Mouse (Mus musculus): Measurements from ENCODE around the gene Zfp771.
A peak's percentile ranks its signal among the peaks of the same experiment; 100 is the strongest.

Gene Zfp771

DNA sequence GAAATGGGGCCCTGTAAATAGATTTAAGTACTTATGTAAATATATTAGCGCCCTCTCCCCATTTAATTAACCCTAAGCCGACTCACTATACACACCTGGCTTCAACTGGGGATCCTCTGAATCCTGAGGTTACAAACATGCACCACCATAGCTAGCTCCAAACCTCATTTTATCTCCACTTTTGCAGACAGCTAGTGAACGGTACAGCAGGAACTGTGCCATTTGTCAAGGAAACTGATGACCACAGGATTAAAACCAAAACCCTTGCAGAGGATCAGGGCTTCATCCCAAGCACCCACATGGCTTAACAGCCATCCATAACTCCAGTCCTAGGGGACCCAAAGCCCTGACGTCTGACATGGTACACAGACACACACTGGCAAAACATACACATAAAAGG, 10.9 kb downstream of the Zfp771 start:
- DNase-seq = no peak

DNA sequence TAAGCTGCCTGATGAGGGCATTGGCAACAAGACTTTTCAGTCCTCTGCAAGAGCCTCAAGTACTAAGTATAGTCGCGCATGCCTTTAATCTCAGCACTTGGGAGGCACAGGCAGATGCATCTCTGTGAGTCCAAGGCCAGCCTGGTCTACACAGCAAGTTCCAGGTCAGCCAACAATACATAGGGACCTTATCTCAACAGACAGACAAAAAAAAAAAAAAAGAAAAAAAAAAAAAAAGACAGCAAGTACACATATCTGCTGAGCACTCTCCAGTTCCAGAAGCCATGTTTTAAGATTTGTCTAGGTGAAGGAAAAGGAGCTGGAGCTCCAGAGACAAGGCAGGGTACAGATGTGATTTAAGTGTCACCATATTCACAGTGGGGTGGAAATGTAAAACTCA, 11.9 kb downstream of the Zfp771 start:
- no peak for DNase-seq

DNA sequence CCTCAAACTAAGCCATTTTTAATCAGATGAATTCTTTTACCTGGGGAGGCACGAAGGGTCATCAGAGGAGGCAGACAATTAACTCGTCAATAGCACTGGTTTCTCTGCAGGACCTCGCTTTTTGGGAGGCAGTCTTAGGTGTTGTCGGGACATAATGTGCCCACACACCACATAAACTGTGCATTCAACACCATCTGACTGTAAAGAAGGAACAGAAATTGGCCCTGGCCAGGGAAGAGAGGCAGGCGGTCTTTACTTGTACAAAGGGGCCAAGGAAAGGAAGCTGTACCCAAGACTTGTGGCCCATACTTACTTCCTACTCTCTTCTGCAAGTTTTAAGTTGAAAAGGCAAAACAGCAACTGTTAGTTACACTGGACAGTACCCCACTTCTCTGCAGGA, 12.4 kb downstream of the Zfp771 start:
- DNase-seq = no peak

DNA sequence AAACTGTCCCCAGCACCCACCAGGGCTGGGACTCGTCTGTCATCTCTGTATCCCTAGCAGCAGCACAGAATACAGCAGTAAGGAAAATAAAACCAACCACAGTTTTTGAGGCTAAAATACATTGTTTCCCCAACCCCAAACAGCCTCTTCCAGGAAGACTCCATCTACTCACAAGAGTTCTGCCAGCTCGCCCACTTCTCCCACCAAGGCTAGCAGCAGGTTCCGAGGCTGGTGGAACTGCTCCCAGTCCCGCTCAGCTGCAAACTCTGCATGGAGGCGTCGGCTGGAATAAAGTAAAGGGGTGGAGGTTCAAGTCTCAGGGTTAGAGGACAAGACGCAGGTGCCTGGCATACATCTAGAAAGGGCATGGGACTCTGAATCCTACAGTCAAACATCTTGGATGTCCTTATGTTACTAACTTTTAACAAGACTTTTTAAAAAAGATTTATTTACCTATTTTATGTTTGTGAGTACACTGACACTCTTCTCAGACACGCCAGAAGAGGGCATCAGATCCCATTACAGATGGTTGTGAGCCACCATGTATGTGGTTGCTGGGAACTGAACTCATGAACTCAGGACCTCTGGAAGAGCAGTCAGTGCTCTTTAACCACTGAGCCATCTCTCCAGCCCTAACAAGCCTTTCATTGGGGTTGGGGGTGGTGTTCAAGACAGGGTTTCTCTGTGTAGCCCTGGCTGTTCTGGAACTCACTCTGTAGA, 15.3 kb downstream of the Zfp771 start:
- no peak for DNase-seq

DNA sequence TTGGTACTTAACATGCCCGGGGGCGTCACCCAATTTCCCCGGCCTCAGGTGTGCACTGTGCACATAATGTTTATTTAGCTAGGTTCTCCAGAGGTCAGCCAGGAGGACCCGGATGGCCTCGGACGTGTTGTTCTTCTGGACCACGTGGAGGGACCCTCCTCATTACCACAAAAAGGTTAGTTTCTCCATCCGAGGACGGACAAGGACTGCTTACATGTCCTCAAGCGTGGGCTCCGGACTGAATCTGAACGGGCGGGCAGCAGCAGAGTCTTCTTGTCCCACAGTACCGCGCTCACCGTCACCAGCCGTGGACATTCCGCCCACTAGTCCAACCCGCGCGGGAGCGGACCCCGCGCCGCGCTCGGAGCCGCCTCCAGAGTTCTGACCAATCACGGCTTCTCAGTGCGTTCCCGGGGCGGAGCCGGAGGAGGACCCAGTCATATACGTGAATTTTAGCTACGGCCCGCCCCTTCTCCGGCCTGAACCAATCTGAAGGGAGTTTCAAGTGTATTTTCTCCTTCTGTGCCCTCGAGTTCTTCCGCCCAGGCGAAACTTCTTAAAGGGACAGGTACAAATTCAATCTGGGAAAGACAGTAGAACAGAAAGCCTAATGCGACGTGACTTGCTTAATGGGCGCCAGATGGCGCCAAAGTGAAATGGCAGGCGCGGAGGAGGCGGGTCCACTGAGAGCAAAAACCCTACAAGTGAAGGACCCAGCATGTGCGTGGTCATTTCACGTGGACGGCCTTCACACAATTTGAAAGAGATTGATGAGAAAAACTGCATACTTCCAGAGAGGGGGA, 16.4 kb downstream of the Zfp771 start, which contains the start of gene Dctpp1:
TSS of gene Dctpp1 (minus strand) at position 401 of the 803 bp plus-strand sequence.
- DNase-seq = peak; percentile 99

DNA sequence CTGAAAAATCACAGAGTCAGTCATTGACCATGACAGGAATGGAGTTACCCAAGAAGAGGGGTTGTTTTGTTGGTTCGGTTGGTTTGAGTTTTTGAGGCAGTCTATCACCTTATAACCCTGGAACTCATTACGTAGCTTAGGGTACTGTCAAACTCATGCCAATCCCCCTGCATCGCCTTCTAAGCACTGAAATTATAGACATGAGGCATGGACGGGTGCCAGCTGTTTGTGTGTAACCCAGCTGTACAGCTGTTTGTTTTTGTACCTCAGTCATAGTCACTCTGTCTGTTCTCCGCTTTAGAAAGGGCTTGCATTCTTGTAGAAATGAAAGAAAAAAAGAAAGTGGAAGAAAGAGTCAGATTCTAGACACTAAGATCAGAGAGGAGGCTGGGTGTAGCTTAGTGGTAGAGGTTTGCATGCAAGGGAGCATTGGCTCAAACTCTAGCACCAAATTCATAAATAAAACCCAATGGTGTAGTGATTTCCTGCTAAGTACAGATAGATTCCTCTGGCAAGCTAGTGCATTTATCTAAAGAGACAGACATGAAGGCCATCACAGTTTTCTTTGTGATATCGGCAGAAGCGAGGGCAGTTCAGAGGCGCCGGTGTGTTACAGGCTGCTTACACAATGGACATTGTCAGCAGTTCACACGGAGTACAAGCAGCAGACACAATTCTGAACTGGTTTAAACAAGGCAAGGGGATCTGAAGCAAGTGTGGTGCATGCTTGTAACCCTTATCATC, 18.3 kb downstream of the Zfp771 start:
- no peak for DNase-seq

DNA sequence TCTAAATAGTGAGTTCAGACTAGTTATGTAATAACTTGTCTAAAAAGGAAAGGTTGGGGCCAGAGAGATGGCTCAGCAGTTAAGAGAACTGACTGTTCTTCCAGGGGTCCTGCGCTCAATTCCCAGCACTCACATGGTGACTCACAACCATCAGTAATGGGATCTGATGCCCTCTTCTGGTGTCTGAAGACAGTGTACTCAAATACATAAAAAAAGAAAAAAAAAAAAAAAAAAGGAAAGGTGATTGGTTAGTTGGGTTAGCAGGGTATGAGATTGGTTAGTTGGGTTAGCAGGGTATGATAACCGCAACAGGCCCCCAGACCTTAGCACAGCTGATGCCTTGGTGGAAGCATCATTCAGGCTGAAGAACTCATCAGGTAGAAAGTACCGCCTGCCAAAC, 19.5 kb downstream of the Zfp771 start:
- DNase-seq = no peak

DNA sequence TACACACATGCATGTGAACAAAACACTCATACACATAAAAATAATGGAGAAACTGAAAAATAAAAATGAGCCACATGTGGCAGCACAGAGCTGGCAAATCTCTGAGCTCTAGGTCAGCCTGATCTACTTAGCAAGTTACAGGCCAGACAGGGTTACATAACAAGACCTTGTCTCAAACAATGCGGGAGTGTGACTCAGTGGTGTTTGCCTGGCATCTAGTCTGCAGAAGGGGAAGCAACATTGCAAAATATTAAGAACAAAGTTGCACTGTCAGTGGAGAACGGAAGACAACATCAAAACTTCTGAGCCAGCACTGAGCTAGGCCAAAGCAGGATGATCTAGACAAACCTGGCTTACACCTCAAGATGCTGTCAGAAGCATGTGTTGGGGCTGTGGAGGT, 26.2 kb downstream of the Zfp771 start:
- DNase-seq = no peak

DNA sequence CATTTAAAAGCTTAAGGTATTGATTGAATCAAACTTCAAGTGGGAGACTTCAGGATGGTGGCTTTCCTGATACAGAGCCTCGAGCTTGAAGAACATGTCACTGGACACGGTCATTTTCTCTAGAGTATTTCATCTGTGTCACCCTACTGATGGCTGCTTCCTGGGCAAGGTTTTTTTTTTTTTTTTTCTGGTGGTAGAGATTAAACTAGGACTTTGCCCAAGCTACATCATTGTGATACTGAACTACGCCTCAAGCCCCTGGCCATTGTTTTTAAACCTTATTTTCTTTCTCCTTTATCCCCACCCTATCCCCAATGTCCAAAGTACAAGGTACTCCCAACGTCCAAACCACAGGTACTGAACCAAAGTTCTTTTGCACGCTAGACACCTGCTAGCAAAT, 26.6 kb downstream of the Zfp771 start:
- DNase-seq = no peak

DNA sequence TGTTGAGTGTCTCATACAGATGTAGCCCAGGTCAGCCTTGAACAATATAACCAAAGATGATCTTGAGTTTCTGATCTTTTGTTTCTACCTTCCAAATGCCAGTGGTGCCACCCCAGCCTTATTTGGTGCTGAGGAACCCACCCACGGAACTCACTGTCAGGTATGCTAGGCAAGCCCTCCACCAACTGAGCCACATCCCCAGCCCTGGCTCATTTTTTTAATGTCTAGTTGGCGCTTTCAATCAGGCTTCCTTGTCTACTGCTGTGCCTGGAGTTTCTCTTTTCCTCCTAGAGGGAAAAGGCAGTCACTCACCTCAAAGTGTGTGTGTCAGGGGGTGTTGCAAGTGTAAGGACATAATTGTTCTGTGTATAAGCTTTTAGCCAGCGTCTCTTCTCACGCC, 27.0 kb downstream of the Zfp771 start:
- no peak for DNase-seq

DNA sequence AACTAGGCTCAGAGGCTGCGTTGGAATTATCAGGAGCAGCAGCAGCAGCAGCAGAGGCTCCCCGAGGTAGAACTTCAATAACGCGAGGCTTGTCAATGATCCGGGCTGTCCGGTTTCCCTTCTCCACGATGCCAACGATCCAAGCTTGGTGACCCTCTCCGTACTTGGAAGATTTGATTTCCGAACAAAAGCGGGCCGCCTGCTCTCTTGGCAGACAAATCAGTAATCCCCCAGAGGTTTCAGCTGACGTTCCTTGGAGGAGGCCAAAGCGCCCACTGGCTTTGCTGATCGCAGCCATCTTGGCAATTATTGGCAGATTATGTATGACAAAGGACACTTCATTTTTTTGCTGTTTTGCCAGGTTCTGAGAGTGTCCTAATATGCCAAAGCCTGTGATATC, 28.5 kb downstream of the Zfp771 start:
- no peak for DNase-seq

DNA sequence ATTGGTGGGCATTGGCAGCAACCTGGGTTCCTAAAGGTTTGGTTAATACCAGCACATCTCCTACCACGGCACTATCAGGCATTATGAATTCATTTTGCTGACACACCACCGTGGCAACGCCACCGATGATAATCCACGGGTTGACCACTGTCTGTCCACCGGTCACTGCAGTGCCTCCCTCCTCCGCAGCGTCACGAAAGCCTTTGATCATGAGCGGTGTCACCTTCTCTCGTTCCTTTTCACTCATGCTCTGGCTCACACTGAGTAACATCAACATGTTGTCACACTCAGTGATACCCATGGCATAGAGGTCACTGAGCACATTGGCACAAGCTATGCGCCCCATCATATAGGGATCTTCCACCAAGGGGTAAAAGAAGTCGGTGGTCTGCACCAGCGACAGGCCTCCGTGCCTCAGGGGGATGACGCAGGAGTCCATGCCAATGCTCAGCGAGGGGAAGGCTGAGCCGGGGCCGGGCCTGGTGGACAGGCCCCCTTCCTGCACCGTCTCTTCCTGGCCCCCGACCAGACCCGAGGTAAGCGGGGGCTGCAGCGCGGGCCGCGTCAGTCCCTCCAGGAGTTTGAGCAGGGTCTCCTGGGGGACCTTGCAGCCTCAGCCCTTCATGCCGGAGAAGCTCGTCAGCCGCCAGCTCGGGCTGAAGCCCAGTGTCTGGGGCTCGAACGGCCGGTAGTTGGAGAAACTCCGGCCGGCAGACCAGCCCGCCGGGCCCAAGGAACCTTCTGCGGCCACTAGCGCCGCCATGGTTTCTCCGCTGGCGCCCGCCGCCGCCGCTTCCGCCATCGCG, 29.2 kb downstream of the Zfp771 start:
- no peak for DNase-seq

DNA sequence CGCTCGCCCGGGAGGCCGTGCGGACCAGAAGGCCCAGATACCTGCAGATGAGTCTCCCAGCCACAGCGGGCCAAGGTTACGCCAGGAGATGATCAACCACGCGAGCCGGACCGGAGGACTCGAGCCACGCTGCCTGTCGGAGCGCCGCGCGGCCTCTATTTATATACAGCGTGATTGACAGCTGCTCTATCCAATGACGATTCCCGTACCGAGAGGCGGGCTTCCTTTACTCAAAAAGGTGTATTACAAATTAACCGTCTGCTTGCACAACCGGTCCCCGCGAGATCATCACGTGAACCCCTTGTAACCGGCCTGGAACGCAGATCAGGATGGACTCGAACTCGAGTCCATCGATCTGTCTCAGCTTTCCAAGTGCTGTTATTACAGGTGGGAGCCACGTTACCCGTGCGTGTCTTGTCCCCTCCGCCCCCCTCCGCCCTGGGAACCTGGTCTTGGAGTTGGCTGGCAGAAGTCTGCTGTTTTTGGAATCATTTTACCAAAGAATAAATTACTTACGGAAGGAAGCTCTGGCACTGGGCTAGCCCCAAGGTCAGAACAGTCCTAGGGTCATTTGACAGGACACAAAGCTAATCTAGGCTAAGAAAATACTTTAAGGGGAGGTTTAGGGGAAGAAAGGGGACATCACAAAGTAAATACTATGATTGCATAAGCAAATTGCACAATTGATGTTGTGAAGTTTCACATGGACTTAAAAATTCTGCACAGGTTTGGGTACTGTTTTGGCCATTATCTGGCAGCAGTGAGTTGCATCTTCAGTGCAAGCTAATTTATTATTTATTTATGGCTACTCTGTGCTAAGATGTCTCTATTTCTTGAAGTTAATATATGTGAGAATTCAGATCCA, 30.1 kb downstream of the Zfp771 start, which contains the start of gene Sephs2:
TSS of gene Sephs2 (minus strand) at position 131 of the 865 bp plus-strand sequence.
- peak; percentile 96 to 97 for DNase-seq

DNA sequence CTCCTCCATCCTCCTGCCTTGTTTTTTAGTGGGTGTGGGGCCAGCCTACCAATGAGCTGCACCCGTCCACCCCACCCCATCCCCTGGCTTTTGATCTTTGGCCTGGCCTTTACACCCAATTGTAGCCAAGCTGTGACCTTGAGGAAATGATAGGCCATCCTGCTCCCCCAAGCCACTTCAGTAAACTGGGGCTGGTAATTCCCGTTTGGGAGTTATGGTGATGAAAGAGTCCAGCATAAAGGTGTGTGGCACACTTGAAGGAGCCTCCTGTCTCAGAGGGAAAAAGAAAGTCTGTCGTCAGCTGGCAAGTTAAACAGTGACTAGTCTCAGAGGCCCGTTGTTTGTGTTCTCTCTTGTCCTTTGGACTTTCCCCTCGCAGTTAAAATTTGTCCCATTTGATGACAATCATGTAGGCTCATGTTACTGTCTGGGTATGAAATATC, 32.5 kb downstream of the Zfp771 start:
- DNase-seq = peak in 1 of 2 experiments; percentile 59

DNA sequence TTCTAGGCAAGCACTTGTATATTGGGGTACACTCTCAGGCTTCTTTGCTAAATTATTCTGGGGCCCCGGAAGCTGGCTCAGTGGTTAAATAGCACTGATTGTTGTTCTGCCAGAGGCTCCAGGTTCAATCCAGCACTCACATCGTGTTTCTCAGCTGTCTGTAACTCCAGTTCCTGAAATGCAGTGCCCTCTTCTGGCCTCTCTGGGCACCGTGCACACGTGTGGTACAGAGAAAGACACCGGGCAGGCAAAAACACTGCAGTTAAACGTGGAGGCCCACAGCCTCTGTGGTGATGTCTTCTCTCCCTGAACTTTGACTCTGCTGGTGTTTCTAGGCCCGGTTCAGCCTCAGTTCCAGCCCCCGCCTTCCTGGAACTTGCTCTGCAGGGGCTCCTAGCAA, 34.2 kb downstream of the Zfp771 start:
- peak; percentile 50 to 55 for DNase-seq

DNA sequence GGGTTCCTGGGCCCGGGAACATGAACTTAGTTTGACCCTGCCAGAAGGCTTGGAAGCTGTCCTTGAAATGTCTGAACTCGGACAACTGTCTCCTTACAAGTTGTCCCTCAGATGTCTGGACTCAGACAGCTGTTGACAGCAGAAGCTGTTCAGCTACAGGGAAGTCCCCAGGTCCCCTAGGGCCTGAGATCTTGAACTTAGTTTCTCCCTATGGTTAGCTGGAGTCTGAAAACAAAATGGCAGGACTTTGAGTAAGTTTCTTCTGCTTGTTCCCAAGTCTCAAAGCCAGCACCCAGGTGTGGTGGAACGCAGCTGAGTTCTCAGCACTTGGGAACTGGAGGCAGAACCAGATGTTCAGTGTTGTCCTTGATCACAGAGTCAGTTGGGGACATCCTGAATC, 36.0 kb downstream of the Zfp771 start:
- DNase-seq = no peak

DNA sequence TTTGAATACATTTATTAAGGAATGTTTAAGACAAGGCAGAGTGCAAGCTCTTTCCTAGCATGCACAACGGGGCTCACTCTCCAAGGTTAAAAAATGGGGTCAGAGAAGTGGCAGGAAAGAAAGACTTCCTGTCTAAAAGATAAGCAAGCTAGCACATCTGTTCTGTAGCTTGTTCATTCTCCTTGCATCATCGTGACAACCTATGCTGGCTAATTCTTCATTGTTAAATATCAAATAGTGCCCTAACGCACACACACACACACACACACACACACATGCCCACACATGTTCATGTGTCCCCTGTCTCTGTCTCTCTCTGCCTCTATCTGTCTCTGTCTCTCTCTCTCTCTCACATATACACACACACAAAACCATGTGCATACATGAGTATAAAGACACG, 37.0 kb downstream of the Zfp771 start:
- DNase-seq = no peak

DNA sequence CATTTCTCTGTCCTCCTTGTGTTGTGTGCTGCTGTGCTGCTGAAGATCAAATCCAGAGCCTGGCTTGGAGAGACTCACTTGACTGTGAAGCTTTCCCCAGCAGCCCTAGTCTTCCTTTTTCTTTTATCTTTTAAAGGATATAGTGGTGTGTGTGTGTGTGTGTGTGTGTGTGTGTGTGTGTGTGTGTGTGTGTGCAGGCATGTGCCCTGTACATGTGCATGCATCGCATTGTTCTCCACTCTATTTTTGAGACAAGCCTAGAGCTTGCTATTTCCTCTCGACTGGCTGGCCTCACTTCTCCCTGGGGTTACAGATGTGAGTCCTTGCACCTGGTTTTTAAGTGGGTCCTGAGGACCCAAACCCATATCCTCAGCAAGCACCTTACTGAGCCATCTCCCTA, 38.1 kb downstream of the Zfp771 start:
- no peak for DNase-seq

DNA sequence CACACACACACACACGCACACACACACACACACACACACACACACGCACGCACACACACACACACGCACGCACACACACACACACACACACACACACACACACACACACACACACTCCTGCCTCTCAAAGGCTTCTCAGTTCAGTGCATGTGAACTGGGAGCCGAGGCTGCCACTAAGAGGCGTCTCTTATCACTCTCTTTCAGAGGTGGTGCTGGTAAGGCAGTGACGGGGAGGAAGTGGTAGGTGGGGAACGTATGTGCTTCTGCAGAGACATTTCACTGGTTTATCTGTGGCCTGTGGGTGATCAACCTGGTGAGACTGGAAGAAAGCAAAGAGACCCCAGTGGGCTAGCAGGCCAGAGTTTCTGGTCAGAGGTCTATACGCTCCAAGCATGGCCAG, 41.1 kb downstream of the Zfp771 start:
- no peak for DNase-seq

DNA sequence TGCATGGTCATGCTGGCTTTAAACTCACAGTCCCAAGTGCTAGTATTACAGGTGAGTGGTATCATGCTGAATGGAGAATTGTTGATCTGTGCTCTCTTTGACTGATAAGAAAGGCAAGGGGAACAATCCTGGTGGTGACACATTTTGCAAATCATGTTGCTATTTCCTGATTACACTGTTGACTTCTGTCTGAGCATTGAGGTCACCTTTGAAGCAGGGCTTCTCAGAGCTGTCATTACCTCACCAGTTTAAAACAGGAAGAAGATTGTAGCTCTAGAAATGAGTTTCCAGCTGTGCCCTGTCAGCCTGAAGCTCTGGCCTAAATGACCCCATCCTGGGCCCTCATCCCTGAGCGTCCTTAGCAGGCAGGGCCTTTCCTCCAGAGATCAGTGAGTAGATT, 43.9 kb downstream of the Zfp771 start:
- no peak for DNase-seq

DNA sequence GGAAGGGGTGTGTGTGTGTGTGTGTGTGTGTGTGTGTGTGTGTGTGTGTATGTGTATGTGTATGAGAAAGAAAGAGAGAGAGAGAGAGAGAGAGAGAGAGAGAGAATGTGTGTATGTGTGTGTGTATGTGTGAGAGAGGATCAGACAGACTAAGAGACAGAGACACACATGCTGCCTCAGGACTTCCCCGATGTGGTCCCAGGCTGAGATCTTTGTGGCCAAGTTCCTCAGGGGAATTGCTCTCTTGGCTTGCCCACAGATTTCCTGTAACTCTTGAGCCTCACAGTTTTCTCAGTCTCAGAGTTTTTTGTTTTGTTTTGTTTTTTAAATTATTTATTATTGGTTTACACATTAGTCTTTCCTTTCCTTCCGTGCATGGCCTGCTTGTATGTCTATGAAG, 45.2 kb downstream of the Zfp771 start:
- no peak for DNase-seq

DNA sequence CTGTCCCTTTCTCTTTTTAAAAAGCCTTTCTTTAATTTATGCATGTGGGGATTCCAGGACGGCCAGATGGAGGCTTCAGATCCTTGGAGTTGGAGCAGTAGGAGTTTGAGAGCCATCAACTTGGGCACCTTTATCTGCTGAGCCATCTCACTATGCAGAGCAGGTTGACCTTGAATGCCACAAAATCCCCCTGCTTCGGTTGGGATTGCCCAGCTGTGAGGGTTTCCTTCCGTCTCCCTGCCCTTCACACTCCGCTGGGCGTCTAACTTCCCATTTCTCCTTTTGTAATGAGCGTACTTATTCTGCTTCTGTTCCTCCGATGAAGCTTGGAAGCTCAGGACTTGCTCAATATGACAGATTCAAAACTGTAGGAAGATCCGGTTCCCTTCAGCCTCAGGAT, 46.1 kb downstream of the Zfp771 start:
- DNase-seq = no peak

Data from lung, adult 18-20 months (tissue).